Mouse (Mus musculus) neutrophil, adult 5-6 weeks (primary cell): ENCODE data around the gene Kpna4. TPM values are rescaled to one million over a fixed set of nuclear protein-coding genes. Genes with fewer than 3 reads are reported as not detected.
"Not testable (repeated sequence)": the region's sequence is repeated elsewhere in the genome, so short reads cannot be mapped to it uniquely, and the experiment has no call there.

Experiments used
- ATAC-seq: fragments of 151-379, 151-347 bp; 2 replicates; pipeline ENCODE4 v1.8.0; 2017; ENCODE audit warnings: mild to moderate bottlenecking, moderate TSS enrichment; ENCODE audit not compliant: insufficient number of reproducible peaks, poor library complexity, low FRiP score, severe bottlenecking; ENCODE audit errors: extremely low read depth
- total RNA-seq: library from RNA; stranded (forward); fragments of 200-1000 nt; gene quantifications from 2 replicates; pipeline ENCODE4 v1.2.3, GENCODE M21; 2017

The Kpna4 gene
- total RNA-seq, 1 experiment from 2014 or later = 158 TPM

GRCm38 (mm10) chr3:69026133-69026783 lies 100.7 kb downstream of the Kpna4 start:
- 0 out of 2 replicates have a peak, but pooled peaks have one; percentile 23 for ATAC-seq

- ATAC-seq = no peak
These were observed 106.1 kb downstream of the Kpna4 start for GRCm38 (mm10) chr3:69020764-69021163.

GRCm38 (mm10) chr3:69020285-69020684 lies 106.6 kb downstream of the Kpna4 start:
- ATAC-seq = peak; percentile 34; the same call in 1 of the 2 replicates

GRCm38 (mm10) chr3:69018635-69019034 lies 108.3 kb downstream of the Kpna4 start:
- ATAC-seq = not testable (repeated sequence)

GRCm38 (mm10) chr3:69017181-69017580 lies 109.7 kb downstream of the Kpna4 start:
- ATAC-seq = peak; percentile 90

Other genes with a start within 250 kb of the Kpna4 start
- gene Ift80, start 122.5 kb downstream of the Kpna4 start, total RNA-seq = 29.7 and 30.4 TPM in 2 replicates
- 355 and 369 TPM in 2 replicates for gene Smc4, start 122.4 kb downstream of the Kpna4 start, total RNA-seq
- gene Trim59, start 82.4 kb downstream of the Kpna4 start, total RNA-seq = 29.9 and 34.7 TPM in 2 replicates
- not detected in 2 replicates for gene Arl14, start 95.3 kb upstream of the Kpna4 start, total RNA-seq
- gene Ppm1l, start 189.7 kb upstream of the Kpna4 start, total RNA-seq = 4.9 and 6.1 TPM in 2 replicates